Mouse (Mus musculus) E14TG2a.4 (cell line): ENCODE results near the gene Pls3.

Experiments used
- CTCF ChIP-seq: conservative IDR thresholded peaks from 2 replicates; pipeline ENCODE4 v1.5.1; 2014; ENCODE audit warnings: low read length
- NANOG ChIP-seq: IDR thresholded peaks from 2 replicates; pipeline ENCODE4 v1.6.1; 2014; ENCODE audit warnings: borderline replicate concordance, low read length, mixed read lengths

GRCm38 (mm10) chrX:75818647-75819271, 56.2 kb downstream of the Pls3 start:
- no peak for TF ChIP-seq CTCF
- TF ChIP-seq NANOG: no peak
